Mouse (Mus musculus) liver, embryonic 11.5 days (tissue): ENCODE data around the gene Krt7. TPM values are rescaled to one million over a fixed set of nuclear protein-coding genes. Genes with fewer than 3 reads are reported as not detected.

ENCODE experiments used
- ATAC-seq: fragments of 200-750 bp; cut with Nextera tagmentation; replicated peaks from 2 replicates; pipeline ENCODE4 v1.8.0; 2017; ENCODE audit warnings: moderate number of reproducible peaks, mild to moderate bottlenecking, moderate TSS enrichment, moderate library complexity; ENCODE audit not compliant: low FRiP score
- DNase-seq: peaks from one replicate; pipeline ENCODE4 v3.0.0-alpha.2; 2017; ENCODE audit warnings: low spot score
- H3K27ac ChIP-seq: fragments of 300-500 bp; sonication (generic); 2 replicates; pipeline ENCODE4 v1.5.1; 2014; ENCODE audit warnings: mild to moderate bottlenecking, low read depth, low read length, control low read depth
- H3K27me3 ChIP-seq: fragments of 300-500 bp; sonication (generic); replicated peaks from 2 replicates; pipeline ENCODE4 v1.6.1; 2014; ENCODE audit warnings: low read length, mixed read lengths; ENCODE audit not compliant: control insufficient read depth, insufficient read depth
- H3K36me3 ChIP-seq: fragments of 300-500 bp; sonication (generic); 2 replicates; pipeline ENCODE4 v1.6.1; 2014; ENCODE audit warnings: mild to moderate bottlenecking, low read length, moderate library complexity, mixed read lengths; ENCODE audit not compliant: control insufficient read depth, insufficient read depth
- H3K4me1 ChIP-seq: fragments of 300-500 bp; sonication (generic); replicated peaks from 2 replicates; pipeline ENCODE4 v1.6.1; 2014; ENCODE audit warnings: low read length, mixed read lengths; ENCODE audit not compliant: control insufficient read depth, insufficient read depth
- H3K4me2 ChIP-seq: fragments of 300-500 bp; sonication (generic); 2 replicates; pipeline ENCODE4 v1.6.1; 2014; ENCODE audit warnings: mild to moderate bottlenecking, control low read depth, moderate library complexity
- H3K4me3 ChIP-seq: fragments of 300-500 bp; sonication (generic); 2 replicates; pipeline ENCODE4 v1.5.1; 2014; ENCODE audit warnings: low read depth, low read length, control low read depth
- H3K9ac ChIP-seq: fragments of 300-500 bp; sonication (generic); 2 replicates; pipeline ENCODE4 v1.6.1; 2014; ENCODE audit warnings: low read depth, low read length, control low read depth
- H3K9me3 ChIP-seq: fragments of 300-500 bp; sonication (generic); 2 replicates; pipeline ENCODE4 v1.6.1; 2016; ENCODE audit warnings: low read length, inconsistent platforms, mixed read lengths; ENCODE audit not compliant: control insufficient read depth
- WGBS: fragments of 180-500 bp; shearing (Covaris S2); extraction: QIAGEN DNeasy Blood & Tissue Kit; methylation state at CpG from one replicate; pipeline ENCODE4 v1.1.7; 2014; 5-methylcytosine and 5-hydroxymethylcytosine counted together
- polyA plus RNA-seq: library from polyadenylated mRNA; unstranded; fragments of >200 nt; fragmentation: Nextera tagmentation; extraction: Ambion mirVana; gene quantifications from 2 replicates; pipeline ENCODE4 v1.2.1, GENCODE M21; 2014

Gene Krt7
- polyA plus RNA-seq, 1 experiment from 2014 or later = 13.3 TPM

- ATAC-seq = no peak
- WGBS = 81% methylated on average over 6 of the region's 6 CpGs
- 0 out of 2 replicates have a peak, but pooled peaks cover 3% of the 10 kb centered on the region for H3K4me1 ChIP-seq
Measured at GRCm38 (mm10) chr15:101368015-101368414, 42.8 kb upstream of the Krt7 start.

GRCm38 (mm10) chr15:101368502-101369381 lies 42.1 kb upstream of the Krt7 start:
- Histone ChIP-seq H3K4me1 (0 out of 2 replicates have a peak, but pooled peaks cover 3% of the 10 kb centered on the region), H3K4me2 (no peak overlapping the region), H3K9ac (no peak overlapping the region)

More at GRCm38 (mm10) chr15:101368015-101368414, 42.8 kb upstream of the Krt7 start:
- no peaks in the 10 kb centered on the region for H3K36me3 ChIP-seq
- no peak overlapping the region for H3K9ac ChIP-seq
- DNase-seq = no peak
- H3K4me2 ChIP-seq = no peak overlapping the region
- H3K9me3 ChIP-seq = no peaks in the 10 kb centered on the region
- no peak overlapping the region for H3K27ac ChIP-seq
- H3K4me3 ChIP-seq = no peak overlapping the region
- H3K27me3 ChIP-seq = no peaks in the 10 kb centered on the region

GRCm38 (mm10) chr15:101369382-101370100 lies 41.3 kb upstream of the Krt7 start:
- H3K9me3 ChIP-seq = no peaks in the 10 kb centered on the region
- no peak overlapping the region for H3K9ac ChIP-seq
- no peaks in the 10 kb centered on the region for H3K27me3 ChIP-seq
- ATAC-seq (no peak), DNase-seq (no peak)
- H3K4me1 ChIP-seq = 0 out of 2 replicates have a peak, but pooled peaks cover 5% of the 10 kb centered on the region
- WGBS = 63% methylated on average over 12 of the region's 12 CpGs
- no peak overlapping the region for H3K27ac ChIP-seq
- H3K36me3 ChIP-seq = no peaks in the 10 kb centered on the region
- H3K4me2 ChIP-seq = no peak overlapping the region
- H3K4me3 ChIP-seq = no peak overlapping the region

More at GRCm38 (mm10) chr15:101368502-101369381, 42.1 kb upstream of the Krt7 start:
- H3K27ac ChIP-seq = no peak overlapping the region
- ATAC-seq (no peak), DNase-seq (no peak)
- H3K4me3 ChIP-seq = no peak overlapping the region
- 70% methylated on average over 11 of the region's 11 CpGs for WGBS
- no peaks in the 10 kb centered on the region for H3K9me3 ChIP-seq
- H3K36me3 ChIP-seq = no peaks in the 10 kb centered on the region
- no peaks in the 10 kb centered on the region for H3K27me3 ChIP-seq

GRCm38 (mm10) chr15:101370101-101370911 lies 40.5 kb upstream of the Krt7 start, which contains the start of gene Krt80:
TSS of gene Krt80 (minus strand) at chr15:101370162.
- ATAC-seq = no peak
- no peak within 1 kb of the TSS for H3K4me3 ChIP-seq
- H3K9me3 ChIP-seq = no peaks in the 10 kb centered on the region
- no peaks in the 10 kb centered on the region for H3K27me3 ChIP-seq
- H3K36me3 ChIP-seq = no peaks in the 10 kb centered on the region
- H3K4me1 ChIP-seq = 0 out of 2 replicates have a peak, but pooled peaks cover 5% of the 10 kb centered on the region
- no peak within 1 kb of the TSS for H3K4me2 ChIP-seq
- no peak within 1 kb of the TSS for H3K9ac ChIP-seq
- 69% methylated on average over 22 of the region's 22 CpGs for WGBS
- DNase-seq = no peak
- H3K27ac ChIP-seq = no peak within 1 kb of the TSS

GRCm38 (mm10) chr15:101371141-101371985 lies 39.5 kb upstream of the Krt7 start:
- no peak overlapping the region for H3K27ac ChIP-seq
- H3K4me1 ChIP-seq = 0 out of 2 replicates have a peak, but pooled peaks cover 5% of the 10 kb centered on the region
- H3K27me3 ChIP-seq = no peaks in the 10 kb centered on the region
- H3K4me2 ChIP-seq = no peak overlapping the region
- ATAC-seq (no peak), DNase-seq (no peak)
- no peaks in the 10 kb centered on the region for H3K36me3 ChIP-seq
- no peak overlapping the region for H3K4me3 ChIP-seq
- WGBS = 71% methylated on average over 15 of the region's 15 CpGs
- no peaks in the 10 kb centered on the region for H3K9me3 ChIP-seq
- no peak overlapping the region for H3K9ac ChIP-seq

GRCm38 (mm10) chr15:101372131-101372977 lies 38.5 kb upstream of the Krt7 start:
- H3K4me2 ChIP-seq = no peak overlapping the region
- H3K27ac ChIP-seq = no peak overlapping the region
- 0 out of 2 replicates have a peak, but pooled peaks cover 5% of the 10 kb centered on the region for H3K4me1 ChIP-seq
- DNase-seq (no peak), ATAC-seq (no peak)
- no peak overlapping the region for H3K9ac ChIP-seq
- no peaks in the 10 kb centered on the region for H3K36me3 ChIP-seq
- H3K4me3 ChIP-seq = no peak overlapping the region
- no peaks in the 10 kb centered on the region for H3K27me3 ChIP-seq
- H3K9me3 ChIP-seq = no peaks in the 10 kb centered on the region
- 57% methylated on average over 7 of the region's 7 CpGs for WGBS

- ATAC-seq (no peak), DNase-seq (no peak)
- no peak overlapping the region for H3K4me3 ChIP-seq
- no peaks in the 10 kb centered on the region for H3K36me3 ChIP-seq
- no peaks in the 10 kb centered on the region for H3K27me3 ChIP-seq
- H3K9me3 ChIP-seq = no peaks in the 10 kb centered on the region
- H3K9ac ChIP-seq = no peak overlapping the region
- H3K4me2 ChIP-seq = no peak overlapping the region
- 74% methylated on average over 16 of the region's 16 CpGs for WGBS
- H3K4me1 ChIP-seq = 0 out of 2 replicates have a peak, but pooled peaks cover 5% of the 10 kb centered on the region
- H3K27ac ChIP-seq = no peak overlapping the region
Measured at GRCm38 (mm10) chr15:101373286-101373898, 37.5 kb upstream of the Krt7 start.
